In genomic region chr1:73911981-73912380, GRCm38 (mm10) we compare ENCODE assay signal across 17 mouse cellular contexts.
DNase-seq lines count a peak whose midpoint lies in the region; ATAC-seq and TF ChIP-seq lines count a peak whose summit lies in the region.
"Had no signal": no experiment of that assay in that cellular context is flagged by ENCODE, and none has a peak within 500 bp of the region (broad histone marks: within the 10 kb centered on the region; RNA-seq: fewer than 3 reads in every experiment).

No protein-coding gene starts in this region.

- WGBS in heart, embryonic 15.5 days = 76% methylated on average over 8 of the region's 8 CpGs
- WGBS in heart, embryonic 12.5 days = 77% methylated on average over 8 of the region's 8 CpGs
- 63% methylated on average over 8 of the region's 8 CpGs for WGBS in lung, adult 2 months

- no peak overlapping the region for H3K4me2 ChIP-seq in heart, embryonic 15.5 days
- H3K4me2 ChIP-seq in heart, embryonic 12.5 days = no peak overlapping the region
- H3K4me2 ChIP-seq: hindbrain, embryonic 13.5 days; liver, embryonic 12.5 days had no signal

- TF ChIP-seq POLR2A in lung, adult 2 months (IDR thresholded peaks at IDR 0.05; ENCODE audit: borderline replicate concordance, extremely low read depth, low read depth, low read length) = no peak

- H3K27ac ChIP-seq in heart, embryonic 15.5 days = 0 out of 2 replicates have a peak overlapping the region, but pooled peaks have one; percentile 27
- H3K27ac ChIP-seq in heart, embryonic 12.5 days (ENCODE audit: poor library complexity, severe bottlenecking) = no peak overlapping the region
- H3K27ac ChIP-seq: hindbrain, embryonic 13.5 days; liver, embryonic 12.5 days; macrophage had no signal

- H3K9ac ChIP-seq in heart, embryonic 15.5 days = no peak overlapping the region
- H3K9ac ChIP-seq in heart, embryonic 12.5 days = no peak overlapping the region
- H3K9ac ChIP-seq: hindbrain, embryonic 13.5 days; liver, embryonic 12.5 days had no signal

- H3K9me3 ChIP-seq in heart, embryonic 15.5 days (replicated peaks) = no peaks in the 10 kb centered on the region
- no peaks in the 10 kb centered on the region for H3K9me3 ChIP-seq in heart, embryonic 12.5 days (replicated peaks)
- H3K9me3 ChIP-seq: hindbrain, embryonic 13.5 days; liver, embryonic 12.5 days had no signal

- TF ChIP-seq CTCF in lung, adult 2 months (IDR thresholded peaks at IDR 0.05; ENCODE audit: insufficient read depth, low read length) = no peak

- H3K4me3 ChIP-seq in heart, embryonic 15.5 days = no peak overlapping the region
- H3K4me3 ChIP-seq in heart, embryonic 12.5 days = no peak overlapping the region
- no peak overlapping the region for H3K4me3 ChIP-seq in lung, adult 2 months (replicated peaks; ENCODE audit: extremely low read depth, low read depth, low read length)
- H3K4me3 ChIP-seq: hindbrain, embryonic 13.5 days; liver, embryonic 12.5 days had no signal

- H3K4me1 ChIP-seq in heart, embryonic 15.5 days (replicated peaks) = peaks cover 55% of the 10 kb centered on the region
- H3K4me1 ChIP-seq in heart, embryonic 12.5 days (replicated peaks) = peaks cover 40% of the 10 kb centered on the region
- no peaks in the 10 kb centered on the region for H3K4me1 ChIP-seq in lung, adult 2 months (ENCODE audit: control insufficient read depth, insufficient read depth, low read length)

- peaks cover 42% of the 10 kb centered on the region for H3K36me3 ChIP-seq in heart, embryonic 15.5 days
- H3K36me3 ChIP-seq in heart, embryonic 12.5 days = peaks cover 81% of the 10 kb centered on the region
- H3K36me3 ChIP-seq: hindbrain, embryonic 13.5 days had no signal

- H3K27me3 ChIP-seq in heart, embryonic 15.5 days = no peaks in the 10 kb centered on the region
- no peaks in the 10 kb centered on the region for H3K27me3 ChIP-seq in heart, embryonic 12.5 days (replicated peaks)
- H3K27me3 ChIP-seq: CH12.LX; hindbrain, embryonic 13.5 days had no signal

- no peak for ATAC-seq in heart, embryonic 15.5 days (replicated peaks; ENCODE audit: insufficient number of reproducible peaks, insufficient read depth, low FRiP score, low read depth)
- no peak for ATAC-seq in heart, embryonic 12.5 days (ENCODE audit: insufficient number of reproducible peaks, low FRiP score)
- ATAC-seq: activated CD4-positive, CD25-positive, alpha-beta regulatory T cell, adult 4 months; forebrain, embryonic 14.5 days; intestine, postnatal 0 days; liver, embryonic 12.5 days had no signal

- DNase-seq in adrenal gland, adult 2 months = peak; percentile 1
- no peak for DNase-seq in adrenal gland, postnatal 25 days
- DNase-seq in lung, adult 2 months = peak; percentile 8
- DNase-seq in lung, postnatal 36 days = no peak
- DNase-seq in urinary bladder, adult 2 months (ENCODE audit: low spot score) = peak; percentile 13
- no peak for DNase-seq in urinary bladder, adult 18-20 months (ENCODE audit: low spot score in 2 of 2)
- DNase-seq: cerebellum, adult 8-10 months; midbrain, embryonic 14.5 days had no signal

Comparison
In these comparisons a context has a peak if more than half of its experiments do, and no peak if none do; other contexts are left out.
1. DNase-seq: peak in adrenal gland, adult 2 months (single experiment), lung, adult 2 months (single experiment) and urinary bladder, adult 2 months (single experiment); none in adrenal gland, postnatal 25 days (single experiment), lung, postnatal 36 days (single experiment) and urinary bladder, adult 18-20 months (0 of 2).